Mouse (Mus musculus) spleen, adult 2 months (tissue): Measurements from ENCODE around the gene Dapk2.

Source experiments
- CTCF ChIP-seq: fragments of 200-500 bp; IDR thresholded peaks from 2 replicates; pipeline ENCODE4 v1.5.1; 2011; ENCODE audit warnings: mild to moderate bottlenecking, inconsistent platforms; ENCODE audit not compliant: insufficient read depth, insufficient read length, insufficient replicate concordance; ENCODE audit errors: extremely low read depth
- POLR2A ChIP-seq: fragments of 200-500 bp; IDR thresholded peaks from 2 replicates; pipeline ENCODE4 v1.6.1; 2011; ENCODE audit warnings: low read depth, low read length, inconsistent platforms

- no peak for TF ChIP-seq CTCF
- no peak for TF ChIP-seq POLR2A
Observed at GRCm38 (mm10) chr9:66167222-66167621, 9.2 kb downstream of the Dapk2 start.
